Mouse (Mus musculus): ENCODE results near the gene Wfdc2.

GRCm38 (mm10) chr2:164534315-164534714 is 27.9 kb upstream of the Wfdc2 start:
- TF ChIP-seq CTCF (conservative IDR thresholded peaks at IDR 0.05 in 1 of 2, IDR thresholded peaks at IDR 0.05 in 1 of 2; ENCODE audit: low read depth in 2 of 2, low read length in 2 of 2) (no peak), ZC3H11A (IDR thresholded peaks at IDR 0.05; ENCODE audit: low read depth, low read length) (no peak), MAX (IDR thresholded peaks at IDR 0.05; ENCODE audit: low read length) (no peak), POLR2A (IDR thresholded peaks at IDR 0.05; ENCODE audit: low read depth, low read length) (no peak), SMC3 (IDR thresholded peaks at IDR 0.05; ENCODE audit: low read depth, low read length) (no peak), EP300 (IDR thresholded peaks at IDR 0.05; ENCODE audit: low read length) (no peak), TCF12 (IDR thresholded peaks at IDR 0.05; ENCODE audit: low read depth, low read length) (no peak), JUND (conservative IDR thresholded peaks at IDR 0.05; ENCODE audit: low read depth, low read length) (no peak), MYC (IDR thresholded peaks at IDR 0.05; ENCODE audit: low read depth, low read length) (no peak), MAFK (IDR thresholded peaks at IDR 0.05; ENCODE audit: insufficient replicate concordance, low read length) (no peak)

Measured in CH12.LX (cell line).